Mouse (Mus musculus) liver, embryonic 13.5 days (tissue): ENCODE data around the gene Sstr5. TPM values are rescaled to one million over a fixed set of nuclear protein-coding genes. Genes with fewer than 3 reads are reported as not detected.

Experiments
- ATAC-seq: fragments of 200-750 bp; cut with Nextera tagmentation; 2 replicates; pipeline ENCODE4 v1.8.0; 2017; ENCODE audit warnings: low read depth, mild to moderate bottlenecking, moderate number of reproducible peaks, moderate library complexity
- DNase-seq: peaks from one replicate; pipeline ENCODE4 v3.0.0; 2022
- H3K27ac ChIP-seq: fragments of 300-500 bp; sonication (generic); 2 replicates; pipeline ENCODE4 v1.5.1; 2015; ENCODE audit warnings: moderate library complexity, mild to moderate bottlenecking, inconsistent platforms
- H3K27me3 ChIP-seq: fragments of 300-500 bp; sonication (generic); 2 replicates; pipeline ENCODE4 v1.6.1; 2015; ENCODE audit warnings: mild to moderate bottlenecking, inconsistent platforms
- H3K36me3 ChIP-seq: fragments of 300-500 bp; sonication (generic); 2 replicates; pipeline ENCODE4 v1.6.1; 2015; ENCODE audit warnings: mild to moderate bottlenecking, inconsistent platforms
- H3K4me1 ChIP-seq: fragments of 300-500 bp; sonication (generic); replicated peaks from 2 replicates; pipeline ENCODE4 v1.6.1; 2015; ENCODE audit warnings: inconsistent platforms
- H3K4me2 ChIP-seq: fragments of 300-500 bp; sonication (generic); 2 replicates; pipeline ENCODE4 v1.6.1; 2015; ENCODE audit warnings: inconsistent platforms, mild to moderate bottlenecking, moderate library complexity
- H3K4me3 ChIP-seq: fragments of 300-500 bp; sonication (generic); replicated peaks from 2 replicates; pipeline ENCODE4 v1.5.1; 2015; ENCODE audit warnings: mild to moderate bottlenecking, inconsistent platforms
- H3K9ac ChIP-seq: fragments of 300-500 bp; sonication (generic); 2 replicates; pipeline ENCODE4 v1.6.1; 2015; ENCODE audit warnings: mild to moderate bottlenecking, inconsistent platforms
- H3K9me3 ChIP-seq: fragments of 300-500 bp; sonication (generic); replicated peaks from 2 replicates; pipeline ENCODE4 v1.6.1; 2016; ENCODE audit warnings: inconsistent platforms
- WGBS: fragments of 180-500 bp; shearing (Covaris S2); methylation state at CpG from one replicate; pipeline ENCODE4 v1.1.7; 2015; ENCODE audit not compliant: insufficient replicate concordance; 5-methylcytosine and 5-hydroxymethylcytosine counted together
- polyA plus RNA-seq: library from polyadenylated mRNA; unstranded; fragments of >200 nt; fragmentation: Nextera tagmentation; extraction: Ambion mirVana; gene quantifications from 2 replicates; pipeline ENCODE4 v1.2.1, GENCODE M21; 2015

The Sstr5 gene
- polyA plus RNA-seq, 1 experiment from 2014 or later: not detected

DNA sequence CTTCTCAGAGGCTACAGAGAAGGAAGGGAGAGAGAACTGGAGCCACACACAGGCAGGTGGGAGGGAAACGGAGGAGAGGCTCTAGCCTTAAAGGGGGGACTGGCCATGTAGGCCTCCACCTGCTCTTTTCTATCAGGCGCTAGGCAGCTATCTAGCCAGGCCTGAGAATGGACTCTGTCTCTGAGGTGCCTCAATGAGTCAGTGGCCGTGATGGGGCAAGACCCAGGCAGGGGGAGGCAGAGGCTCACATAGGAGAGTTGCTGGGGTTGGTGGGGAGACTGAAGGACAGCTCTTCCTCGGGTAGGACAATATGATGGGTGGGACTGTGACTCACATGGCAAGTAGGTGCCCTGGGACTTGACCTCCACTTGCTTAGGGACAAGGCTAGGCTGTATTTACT is 46.8 kb downstream of the Sstr5 start:
- Histone ChIP-seq H3K9me3 (no peaks in the 10 kb centered on the region), H3K36me3 (no peaks in the 10 kb centered on the region), H3K27ac (no peak overlapping the region), H3K4me1 (no peaks in the 10 kb centered on the region; the same call in 1 of the 2 replicates), H3K4me2 (no peak overlapping the region), H3K9ac (no peak overlapping the region), H3K4me3 (no peak overlapping the region), H3K27me3 (0 out of 2 replicates have a peak, but pooled peaks cover 6% of the 10 kb centered on the region)
- ATAC-seq (no peak), DNase-seq (no peak)
- 43% methylated on average over 4 of the region's 4 CpGs for WGBS

GRCm38 (mm10) chr17:25447865-25448264 is 49.2 kb downstream of the Sstr5 start:
- no peaks in the 10 kb centered on the region; the same call in 1 of the 2 replicates for H3K4me1 ChIP-seq
- no peaks in the 10 kb centered on the region for H3K36me3 ChIP-seq
- no peak overlapping the region for H3K9ac ChIP-seq
- no peak for ATAC-seq
- no peak overlapping the region for H3K4me2 ChIP-seq
- H3K4me3 ChIP-seq: no peak overlapping the region
- H3K9me3 ChIP-seq: no peaks in the 10 kb centered on the region
- no peak overlapping the region for H3K27ac ChIP-seq
- 67% methylated on average over 12 of the region's 12 CpGs for WGBS
- DNase-seq: no peak
- H3K27me3 ChIP-seq: 0 out of 2 replicates have a peak, but pooled peaks cover 6% of the 10 kb centered on the region

GRCm38 (mm10) chr17:25445841-25446240 is 51.2 kb downstream of the Sstr5 start:
- Histone ChIP-seq H3K4me2 (no peak overlapping the region), H3K27ac (no peak overlapping the region), H3K9ac (no peak overlapping the region), H3K4me3 (no peak overlapping the region), H3K27me3 (0 out of 2 replicates have a peak, but pooled peaks cover 6% of the 10 kb centered on the region), H3K36me3 (no peaks in the 10 kb centered on the region), H3K4me1 (peaks cover 3% of the 10 kb centered on the region), H3K9me3 (no peaks in the 10 kb centered on the region)
- DNase-seq (no peak), ATAC-seq (no peak)
- WGBS: 75% methylated on average over 3 of the region's 3 CpGs

DNA sequence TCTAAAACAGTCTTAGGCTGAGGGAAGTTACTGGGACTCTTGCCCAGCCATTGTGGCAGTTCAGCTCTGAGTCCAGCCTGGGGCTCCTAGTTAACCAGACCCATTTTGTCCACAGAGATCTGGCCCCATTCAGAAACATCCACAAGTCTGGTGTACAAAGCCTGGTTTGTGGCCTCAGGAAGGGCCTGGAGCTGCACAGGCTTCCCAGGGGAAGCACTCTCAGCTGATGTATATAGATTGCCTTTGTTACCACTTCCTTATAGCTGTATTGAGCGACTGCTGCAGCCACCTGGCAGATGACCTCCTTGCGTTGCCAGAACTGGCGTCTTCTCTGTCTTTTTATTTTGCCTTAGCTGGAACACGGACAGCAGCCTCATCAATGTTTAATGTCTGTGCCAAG is 52.0 kb downstream of the Sstr5 start:
- Histone ChIP-seq H3K4me2 (no peak overlapping the region), H3K36me3 (no peaks in the 10 kb centered on the region), H3K27me3 (0 out of 2 replicates have a peak, but pooled peaks cover 6% of the 10 kb centered on the region), H3K4me1 (peaks cover 7% of the 10 kb centered on the region), H3K9me3 (no peaks in the 10 kb centered on the region), H3K9ac (no peak overlapping the region), H3K27ac (no peak overlapping the region), H3K4me3 (no peak overlapping the region)
- 30% methylated on average over 4 of the region's 4 CpGs for WGBS
- no peak for ATAC-seq
- DNase-seq: no peak

DNA sequence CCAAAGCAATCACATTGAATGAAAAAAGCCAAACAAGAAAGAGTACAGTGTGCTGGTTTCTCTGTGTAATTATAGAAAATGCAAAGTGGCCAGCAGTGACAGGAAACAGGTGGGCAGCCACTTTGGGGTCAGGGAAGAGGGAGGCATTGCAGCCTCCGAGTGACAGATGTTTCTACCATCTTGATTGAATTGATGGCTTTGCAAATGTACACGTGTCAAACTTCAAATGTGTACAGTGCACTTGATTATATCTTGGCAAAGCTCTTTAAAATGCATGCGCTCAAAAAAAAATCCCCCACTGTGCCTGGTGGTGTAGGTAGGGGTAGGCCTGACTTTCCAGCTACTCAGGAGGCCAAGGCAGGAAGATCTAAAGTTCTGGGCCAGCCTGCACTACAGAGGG is 54.2 kb downstream of the Sstr5 start:
- ATAC-seq (no peak), DNase-seq (no peak)
- 0 out of 2 replicates have a peak, but pooled peaks cover 7% of the 10 kb centered on the region for H3K27me3 ChIP-seq
- H3K36me3 ChIP-seq: no peaks in the 10 kb centered on the region
- H3K9ac ChIP-seq: no peak overlapping the region
- H3K27ac ChIP-seq: no peak overlapping the region
- H3K4me1 ChIP-seq: peaks cover 7% of the 10 kb centered on the region
- no peaks in the 10 kb centered on the region for H3K9me3 ChIP-seq
- H3K4me3 ChIP-seq: no peak overlapping the region
- 40% methylated on average over 3 of the region's 3 CpGs for WGBS
- no peak overlapping the region for H3K4me2 ChIP-seq

- DNase-seq (no peak), ATAC-seq (peak; percentile 70)
- no peak overlapping the region for H3K9ac ChIP-seq
- 42% methylated on average over 6 of the region's 6 CpGs for WGBS
- H3K36me3 ChIP-seq: no peaks in the 10 kb centered on the region
- H3K9me3 ChIP-seq: no peaks in the 10 kb centered on the region
- peaks cover 15% of the 10 kb centered on the region for H3K27me3 ChIP-seq
- H3K4me3 ChIP-seq: no peak overlapping the region
- no peak overlapping the region for H3K4me2 ChIP-seq
- no peak overlapping the region for H3K27ac ChIP-seq
- peaks cover 7% of the 10 kb centered on the region for H3K4me1 ChIP-seq
These were observed 55.7 kb downstream of the Sstr5 start for GRCm38 (mm10) chr17:25441417-25441816.

Other genes starting within 250 kb of the Sstr5 start
- gene Baiap3, start 240.9 kb downstream of the Sstr5 start, polyA plus RNA-seq: 0.12 and 0.25 TPM in 2 replicates
- gene Ube2i, start 222.7 kb downstream of the Sstr5 start, polyA plus RNA-seq: 333 and 391 TPM in 2 replicates
- gene Prss34, start 198.9 kb downstream of the Sstr5 start, polyA plus RNA-seq: 0.82 and 1.2 TPM in 2 replicates
- gene Prss28, start 188.6 kb downstream of the Sstr5 start, polyA plus RNA-seq: not detected in 2 replicates
- not detected in 2 replicates for gene Prss29, start 178.6 kb downstream of the Sstr5 start, polyA plus RNA-seq
- gene Tpsab1, start 151.7 kb downstream of the Sstr5 start, polyA plus RNA-seq: not detected in 2 replicates
- 0.25 TPM in 1 of 2 replicates, not detected in the other for gene Tpsb2, start 131.0 kb downstream of the Sstr5 start, polyA plus RNA-seq
- 0.48 and 0.81 TPM in 2 replicates for gene Tpsg1, start 128.0 kb downstream of the Sstr5 start, polyA plus RNA-seq
- gene Cacna1h, start 63.5 kb downstream of the Sstr5 start, polyA plus RNA-seq: 0.39 and 0.66 TPM in 2 replicates
- gene Tekt4, start 42.7 kb downstream of the Sstr5 start, polyA plus RNA-seq: not detected in 2 replicates
- gene Sox8, start 73.4 kb upstream of the Sstr5 start, polyA plus RNA-seq: 0.28 and 0.29 TPM in 2 replicates
- gene Lmf1, start 81.8 kb upstream of the Sstr5 start, polyA plus RNA-seq: 11.3 and 11.6 TPM in 2 replicates
- 0.25 and 0.51 TPM in 2 replicates for gene Gng13, start 219.9 kb upstream of the Sstr5 start, polyA plus RNA-seq
- gene Chtf18, start 230.1 kb upstream of the Sstr5 start, polyA plus RNA-seq: 24.8 and 25.4 TPM in 2 replicates
- 7.6 and 8.4 TPM in 2 replicates for gene Rpusd1, start 230.4 kb upstream of the Sstr5 start, polyA plus RNA-seq
- gene Mslnl, start 238.8 kb upstream of the Sstr5 start, polyA plus RNA-seq: not detected in 2 replicates